Mouse (Mus musculus) neural tube, embryonic 11.5 days (tissue): ENCODE results near the gene Mecom. TPM values are rescaled to one million over a fixed set of nuclear protein-coding genes. Genes with fewer than 3 reads are reported as not detected.
A peak's percentile ranks its signal among the peaks of the same experiment; 100 is the strongest.

Source experiments
- ATAC-seq: fragments of 200-750 bp; cut with Nextera tagmentation; 2 replicates; pipeline ENCODE4 v1.8.0; 2017; ENCODE audit warnings: moderate number of reproducible peaks, mild to moderate bottlenecking, moderate TSS enrichment, moderate library complexity; ENCODE audit not compliant: insufficient read depth, low FRiP score, low TSS enrichment
- DNase-seq: peaks from one replicate; pipeline ENCODE4 v3.0.0-alpha.2; 2015; ENCODE audit warnings: low spot score
- H3K27ac ChIP-seq: fragments of 300-500 bp; sonication (generic); 2 replicates; pipeline ENCODE4 v1.5.1; 2014; ENCODE audit warnings: low read depth, mild to moderate bottlenecking, low read length
- H3K27me3 ChIP-seq: fragments of 300-500 bp; sonication (generic); 2 replicates; pipeline ENCODE4 v1.6.1; 2014; ENCODE audit warnings: mild to moderate bottlenecking, low read length, mixed read lengths; ENCODE audit not compliant: control insufficient read depth, insufficient read depth
- H3K36me3 ChIP-seq: fragments of 300-500 bp; sonication (generic); 2 replicates; pipeline ENCODE4 v1.6.1; 2014; ENCODE audit warnings: mild to moderate bottlenecking, low read length, moderate library complexity, mixed read lengths; ENCODE audit not compliant: control insufficient read depth, insufficient read depth
- H3K4me1 ChIP-seq: fragments of 300-500 bp; sonication (generic); 2 replicates; pipeline ENCODE4 v1.6.1; 2014; ENCODE audit warnings: low read length, mixed read lengths; ENCODE audit not compliant: control insufficient read depth, insufficient read depth
- H3K4me2 ChIP-seq: fragments of 300-500 bp; sonication (generic); 2 replicates; pipeline ENCODE4 v1.6.1; 2014; ENCODE audit warnings: low read depth, mild to moderate bottlenecking, moderate library complexity
- H3K4me3 ChIP-seq: fragments of 300-500 bp; sonication (generic); 2 replicates; pipeline ENCODE4 v1.5.1; 2014; ENCODE audit warnings: low read depth, low read length
- H3K9ac ChIP-seq: fragments of 300-500 bp; sonication (generic); 2 replicates; pipeline ENCODE4 v1.6.1; 2014; ENCODE audit warnings: mild to moderate bottlenecking, low read length
- H3K9me3 ChIP-seq: fragments of 300-500 bp; sonication (generic); 2 replicates; pipeline ENCODE4 v1.6.1; 2016; ENCODE audit warnings: low read length; ENCODE audit not compliant: control insufficient read depth
- WGBS: fragments of 180-500 bp; shearing (Covaris S2); extraction: QIAGEN DNeasy Blood & Tissue Kit; methylation state at CpG from one replicate; pipeline ENCODE4 v1.1.7; 2014; 5-methylcytosine and 5-hydroxymethylcytosine counted together
- polyA plus RNA-seq: library from polyadenylated mRNA; unstranded; fragments of >200 nt; fragmentation: Nextera tagmentation; extraction: Ambion mirVana; gene quantifications from 2 replicates; pipeline ENCODE4 v1.2.1, GENCODE M21; 2014

The Mecom gene
- polyA plus RNA-seq, 1 experiment from 2014 or later = 31.8 TPM

GRCm38 (mm10) chr3:30246431-30247041, 301.3 kb downstream of the Mecom start:
- Histone ChIP-seq H3K27ac (no peak overlapping the region), H3K4me3 (no peak overlapping the region), H3K36me3 (no peaks in the 10 kb centered on the region), H3K4me2 (no peak overlapping the region), H3K27me3 (no peaks in the 10 kb centered on the region), H3K4me1 (no peaks in the 10 kb centered on the region), H3K9ac (no peak overlapping the region), H3K9me3 (no peaks in the 10 kb centered on the region)
- ATAC-seq (no peak), DNase-seq (no peak)
- 89% methylated on average over 12 of the region's 12 CpGs for WGBS

GRCm38 (mm10) chr3:30245950-30246349, 301.9 kb downstream of the Mecom start:
- ATAC-seq (no peak), DNase-seq (no peak)
- Histone ChIP-seq H3K4me1 (no peaks in the 10 kb centered on the region), H3K4me3 (no peak overlapping the region), H3K4me2 (no peak overlapping the region), H3K36me3 (no peaks in the 10 kb centered on the region), H3K27ac (no peak overlapping the region), H3K9ac (no peak overlapping the region), H3K9me3 (no peaks in the 10 kb centered on the region), H3K27me3 (no peaks in the 10 kb centered on the region)
- 81% methylated on average over 5 of the region's 5 CpGs for WGBS

GRCm38 (mm10) chr3:30244401-30244871, 303.4 kb downstream of the Mecom start:
- no peaks in the 10 kb centered on the region for H3K36me3 ChIP-seq
- no peak overlapping the region for H3K27ac ChIP-seq
- H3K9me3 ChIP-seq = no peaks in the 10 kb centered on the region
- H3K9ac ChIP-seq = no peak overlapping the region
- H3K4me1 ChIP-seq = no peaks in the 10 kb centered on the region
- 39% methylated on average over 7 of the region's 7 CpGs for WGBS
- H3K27me3 ChIP-seq = no peaks in the 10 kb centered on the region
- ATAC-seq (no peak), DNase-seq (no peak)
- H3K4me3 ChIP-seq = no peak overlapping the region
- H3K4me2 ChIP-seq = no peak overlapping the region

- no peak overlapping the region for H3K4me3 ChIP-seq
- WGBS = 72% methylated on average over 8 of the region's 8 CpGs
- H3K27ac ChIP-seq = no peak overlapping the region
- ATAC-seq (no peak), DNase-seq (no peak)
- no peaks in the 10 kb centered on the region for H3K9me3 ChIP-seq
- no peaks in the 10 kb centered on the region for H3K4me1 ChIP-seq
- no peaks in the 10 kb centered on the region for H3K27me3 ChIP-seq
- no peak overlapping the region for H3K9ac ChIP-seq
- no peak overlapping the region for H3K4me2 ChIP-seq
- H3K36me3 ChIP-seq = no peaks in the 10 kb centered on the region
Measured at GRCm38 (mm10) chr3:30243776-30244275, 304.0 kb downstream of the Mecom start.

GRCm38 (mm10) chr3:30239416-30239815, 308.4 kb downstream of the Mecom start:
- no peak overlapping the region for H3K4me3 ChIP-seq
- 70% methylated on average over 1 of the region's 1 CpGs for WGBS

GRCm38 (mm10) chr3:30237493-30237892, 310.3 kb downstream of the Mecom start:
- Histone ChIP-seq H3K4me3 (no peak overlapping the region), H3K9me3 (no peaks in the 10 kb centered on the region), H3K4me2 (no peak overlapping the region), H3K4me1 (no peaks in the 10 kb centered on the region), H3K9ac (no peak overlapping the region), H3K36me3 (no peaks in the 10 kb centered on the region), H3K27ac (no peak overlapping the region), H3K27me3 (no peaks in the 10 kb centered on the region)
- DNase-seq (no peak), ATAC-seq (no peak)
- 92% methylated on average over 5 of the region's 5 CpGs for WGBS

More at GRCm38 (mm10) chr3:30239416-30239815, 308.4 kb downstream of the Mecom start:
- H3K4me1 ChIP-seq = no peaks in the 10 kb centered on the region
- H3K9ac ChIP-seq = no peak overlapping the region
- H3K4me2 ChIP-seq = no peak overlapping the region
- H3K36me3 ChIP-seq = no peaks in the 10 kb centered on the region
- no peak for DNase-seq
- ATAC-seq = no peak
- no peak overlapping the region for H3K27ac ChIP-seq
- no peaks in the 10 kb centered on the region for H3K27me3 ChIP-seq
- H3K9me3 ChIP-seq = no peaks in the 10 kb centered on the region

GRCm38 (mm10) chr3:30234018-30234417, 313.8 kb downstream of the Mecom start:
- H3K27ac ChIP-seq = no peak overlapping the region
- H3K4me2 ChIP-seq = no peak overlapping the region
- no peak overlapping the region for H3K4me3 ChIP-seq
- no peak overlapping the region for H3K9ac ChIP-seq
- no peaks in the 10 kb centered on the region for H3K4me1 ChIP-seq
- DNase-seq (no peak), ATAC-seq (no peak)
- no peaks in the 10 kb centered on the region for H3K27me3 ChIP-seq
- WGBS = 70% methylated on average over 1 of the region's 1 CpGs
- no peaks in the 10 kb centered on the region for H3K36me3 ChIP-seq
- no peaks in the 10 kb centered on the region for H3K9me3 ChIP-seq

- Histone ChIP-seq H3K27me3 (no peaks in the 10 kb centered on the region), H3K9me3 (no peaks in the 10 kb centered on the region), H3K4me2 (no peak overlapping the region), H3K4me3 (no peak overlapping the region), H3K4me1 (peaks cover 7% of the 10 kb centered on the region), H3K36me3 (no peaks in the 10 kb centered on the region), H3K9ac (no peak overlapping the region), H3K27ac (no peak overlapping the region)
- 26% methylated on average over 12 of the region's 12 CpGs for WGBS
- DNase-seq = peak; percentile 26
- no peak for ATAC-seq
Measured at GRCm38 (mm10) chr3:30227964-30228670, 319.7 kb downstream of the Mecom start.

GRCm38 (mm10) chr3:30226928-30227370, 320.9 kb downstream of the Mecom start:
- Histone ChIP-seq H3K27ac (no peak overlapping the region), H3K4me1 (peaks cover 7% of the 10 kb centered on the region), H3K36me3 (no peaks in the 10 kb centered on the region), H3K9ac (no peak overlapping the region), H3K9me3 (no peaks in the 10 kb centered on the region), H3K4me2 (no peak overlapping the region), H3K4me3 (no peak overlapping the region), H3K27me3 (no peaks in the 10 kb centered on the region)
- ATAC-seq (peak; percentile 86), DNase-seq (peak; percentile 65)
- 43% methylated on average over 13 of the region's 13 CpGs for WGBS
